Mouse (Mus musculus) mesoderm, embryonic 11.5 days (tissue): ENCODE results near the gene Pakap.
A peak's percentile ranks its signal among the peaks of the same experiment; 100 is the strongest.

Experiments used
- DNase-seq: peaks from one replicate; pipeline ENCODE4 v3.0.0-alpha.2; 2012; ENCODE audit warnings: low read depth, low spot score

Pakap gene

GRCm38 (mm10) chr4:57837089-57837488 is 269.1 kb downstream of the Pakap start:
- DNase-seq: no peak

- DNase-seq: no peak
These were observed 271.4 kb downstream of the Pakap start for GRCm38 (mm10) chr4:57839343-57839742.

GRCm38 (mm10) chr4:57841911-57842310 is 273.9 kb downstream of the Pakap start:
- DNase-seq: no peak

- DNase-seq: peak; percentile 60
These were observed 274.7 kb downstream of the Pakap start for GRCm38 (mm10) chr4:57842472-57843305.

GRCm38 (mm10) chr4:57845031-57845431 is 277.1 kb downstream of the Pakap start:
- DNase-seq: peak; percentile 88

- DNase-seq: peak; percentile 52
These were observed 277.7 kb downstream of the Pakap start for GRCm38 (mm10) chr4:57845541-57846210.

- DNase-seq: peak; percentile 73
These were observed 278.5 kb downstream of the Pakap start for GRCm38 (mm10) chr4:57846381-57846990.

GRCm38 (mm10) chr4:57846991-57847422 is 279.0 kb downstream of the Pakap start:
- peak; percentile 71 for DNase-seq

GRCm38 (mm10) chr4:57847676-57848075 is 279.7 kb downstream of the Pakap start:
- DNase-seq: no peak

- no peak for DNase-seq
These were observed 281.5 kb downstream of the Pakap start for GRCm38 (mm10) chr4:57849465-57849864.

GRCm38 (mm10) chr4:57851731-57852130 is 283.8 kb downstream of the Pakap start:
- DNase-seq: no peak

GRCm38 (mm10) chr4:57852461-57853040 is 284.6 kb downstream of the Pakap start:
- DNase-seq: no peak

GRCm38 (mm10) chr4:57854181-57854580 is 286.2 kb downstream of the Pakap start:
- no peak for DNase-seq

GRCm38 (mm10) chr4:57855281-57855941 is 287.4 kb downstream of the Pakap start:
- no peak for DNase-seq

GRCm38 (mm10) chr4:57856673-57857072 is 288.7 kb downstream of the Pakap start:
- DNase-seq: no peak

GRCm38 (mm10) chr4:57860204-57860611 is 292.2 kb downstream of the Pakap start:
- no peak for DNase-seq

- DNase-seq: no peak
These were observed 293.2 kb downstream of the Pakap start for GRCm38 (mm10) chr4:57861166-57861565.

GRCm38 (mm10) chr4:57861856-57862255 is 293.9 kb downstream of the Pakap start:
- DNase-seq: no peak

GRCm38 (mm10) chr4:57862269-57862986 is 294.4 kb downstream of the Pakap start:
- DNase-seq: no peak

GRCm38 (mm10) chr4:57866088-57866487 is 298.1 kb downstream of the Pakap start:
- no peak for DNase-seq

GRCm38 (mm10) chr4:57866990-57867389 is 299.0 kb downstream of the Pakap start:
- no peak for DNase-seq
